Mouse (Mus musculus) central nervous system, embryonic 11.5 days (tissue): Measurements from ENCODE around the gene Gars. TPM values are rescaled to one million over a fixed set of nuclear protein-coding genes. Genes with fewer than 3 reads are reported as not detected.

Experiments used
- polyA plus RNA-seq: library from polyadenylated mRNA; depleted of rRNA; stranded (reverse); fragments of >200 nt; gene quantifications from 2 replicates; pipeline ENCODE4 v1.2.3, GENCODE M21; 2012; rRNA removed

Gene Gars
- 108 and 155 TPM in 2 replicates for polyA plus RNA-seq

DNA sequence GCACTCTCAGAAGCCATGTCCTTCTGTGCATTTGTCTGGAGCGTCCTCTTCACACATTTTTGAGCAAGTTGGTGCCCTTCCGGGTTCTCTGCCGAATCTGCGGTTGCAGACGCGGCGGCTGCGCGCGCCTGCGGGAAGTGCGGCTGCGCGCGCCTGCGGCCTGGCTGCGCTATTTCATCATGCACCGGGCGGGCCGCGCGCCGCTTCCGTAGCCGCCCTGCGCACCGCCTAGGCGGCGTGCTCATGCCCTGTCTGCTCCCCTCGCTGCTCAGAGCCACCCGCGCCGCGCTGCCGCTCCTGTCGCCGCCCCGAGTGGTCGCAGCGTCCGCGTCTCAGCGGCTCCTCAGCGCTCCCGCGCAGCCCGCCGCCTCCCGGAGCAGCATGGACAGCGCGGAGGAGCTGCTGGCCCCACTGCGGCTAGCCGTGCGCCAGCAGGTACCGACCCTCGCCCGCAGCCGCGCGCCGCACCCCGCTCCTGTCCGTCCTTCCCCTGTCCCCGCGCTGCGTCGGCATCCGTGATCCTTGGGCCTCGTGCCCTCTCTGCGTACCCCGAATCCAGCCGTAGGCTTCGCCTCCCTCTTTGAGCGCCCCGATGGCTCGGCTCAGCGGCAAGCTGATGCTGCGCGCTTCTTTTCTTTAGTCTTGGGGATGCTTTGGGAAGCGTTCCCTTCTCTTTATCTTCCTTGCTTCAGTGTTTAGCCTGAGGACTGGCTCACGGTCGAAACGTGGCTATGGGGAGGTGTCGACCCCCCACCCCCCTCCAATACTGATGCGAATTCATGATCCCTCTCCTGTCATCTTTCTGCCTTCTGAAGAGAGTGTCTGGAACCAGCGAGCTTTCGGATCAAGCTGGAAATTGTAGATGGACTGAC, at the start of gene Gars:
Gars (plus strand) TSS at position 209 of the 872 bp plus-strand sequence.

DNA sequence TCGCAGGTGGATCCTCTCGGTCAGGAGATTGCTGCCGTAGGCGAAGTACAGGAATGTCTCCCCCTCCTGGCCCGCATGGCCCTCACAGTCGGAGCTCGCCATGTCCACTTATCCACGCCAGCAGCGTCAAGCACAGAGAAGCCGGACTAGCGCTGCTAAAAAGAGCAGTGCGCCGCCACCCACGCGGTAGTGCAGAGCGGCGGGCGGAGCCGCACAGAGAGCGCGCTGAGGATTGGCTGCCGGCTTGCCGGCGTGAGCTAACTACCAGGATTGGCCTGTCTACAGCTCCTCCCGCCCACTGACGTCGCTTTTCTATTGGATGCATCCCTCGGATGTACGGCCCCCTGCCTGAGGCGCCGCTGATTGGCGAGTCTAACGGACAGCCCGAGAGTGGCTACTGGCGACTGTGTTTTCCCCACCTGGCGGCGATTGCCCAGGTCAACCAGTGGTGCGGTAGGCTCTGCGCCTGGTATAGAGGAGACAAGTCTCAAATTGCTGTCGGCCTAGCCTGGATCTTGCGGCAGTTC, 45.0 kb upstream of the Gars start, which contains the start of gene Ggct:
Ggct (minus strand) TSS at position 217 of the 527 bp plus-strand sequence.

Other genes with a start within 250 kb of the Gars start
- gene Znrf2, start 221.1 kb upstream of the Gars start, polyA plus RNA-seq, result 7.7 and 8.3 TPM in 2 replicates
- gene Nod1, start 65.4 kb upstream of the Gars start, polyA plus RNA-seq, result 2.4 and 3.9 TPM in 2 replicates
- gene Ggct, start 45.1 kb upstream of the Gars start, polyA plus RNA-seq, result 6.2 and 6.5 TPM in 2 replicates
- 0.25 and 0.73 TPM in 2 replicates for gene Crhr2, start 95.0 kb downstream of the Gars start, polyA plus RNA-seq
- gene Inmt, start 137.0 kb downstream of the Gars start, polyA plus RNA-seq, result 0.17 and 0.20 TPM in 2 replicates
- gene Mindy4, start 165.4 kb downstream of the Gars start, polyA plus RNA-seq, result 8.8 and 12.3 TPM in 2 replicates